Mouse (Mus musculus): ENCODE measurements around the gene Dexi.

Gene Dexi

GRCm38 (mm10) chr16:10540763-10541597 is 1.9 kb downstream of the Dexi start:
- no peak for DNase-seq (ENCODE audit: low spot score in 2 of 2)

- DNase-seq (ENCODE audit: low spot score in 2 of 2) = no peak
These were observed 5.9 kb downstream of the Dexi start for GRCm38 (mm10) chr16:10536961-10537360.

- DNase-seq (ENCODE audit: low spot score in 2 of 2) = no peak
These were observed 6.5 kb downstream of the Dexi start for GRCm38 (mm10) chr16:10536323-10536722.

- peak in 1 of 2 experiments; percentile 19 for DNase-seq (ENCODE audit: low spot score in 2 of 2)
These were observed 8.3 kb downstream of the Dexi start for GRCm38 (mm10) chr16:10534567-10534966.

- DNase-seq (ENCODE audit: low spot score in 2 of 2) = no peak
These were observed 9.1 kb downstream of the Dexi start for GRCm38 (mm10) chr16:10533781-10534180.

GRCm38 (mm10) chr16:10530179-10530578 is 12.7 kb downstream of the Dexi start:
- DNase-seq (ENCODE audit: low spot score in 2 of 2) = no peak

- DNase-seq (ENCODE audit: low spot score in 2 of 2) = no peak
These were observed 14.5 kb downstream of the Dexi start for GRCm38 (mm10) chr16:10528382-10528781.

GRCm38 (mm10) chr16:10527046-10527644 is 15.7 kb downstream of the Dexi start:
- DNase-seq (ENCODE audit: low spot score in 2 of 2) = no peak

GRCm38 (mm10) chr16:10525610-10525980 is 17.3 kb downstream of the Dexi start:
- no peak for DNase-seq (ENCODE audit: low spot score in 2 of 2)

- no peak for DNase-seq (ENCODE audit: low spot score in 2 of 2)
These were observed 17.8 kb downstream of the Dexi start for GRCm38 (mm10) chr16:10524866-10525609.

- no peak for DNase-seq (ENCODE audit: low spot score in 2 of 2)
These were observed 19.2 kb downstream of the Dexi start for GRCm38 (mm10) chr16:10523650-10524049.

- peak; percentile 40 to 51 for DNase-seq (ENCODE audit: low spot score in 2 of 2)
These were observed 20.0 kb downstream of the Dexi start for GRCm38 (mm10) chr16:10522811-10523210.

GRCm38 (mm10) chr16:10520908-10521614 is 21.8 kb downstream of the Dexi start:
- peak; percentile 46 to 63 for DNase-seq (ENCODE audit: low spot score in 2 of 2)

- DNase-seq (ENCODE audit: low spot score in 2 of 2) = no peak
These were observed 24.8 kb downstream of the Dexi start for GRCm38 (mm10) chr16:10518030-10518429.

GRCm38 (mm10) chr16:10515953-10516572 is 26.8 kb downstream of the Dexi start:
- DNase-seq (ENCODE audit: low spot score in 2 of 2) = no peak

GRCm38 (mm10) chr16:10511134-10511520 is 31.7 kb downstream of the Dexi start:
- DNase-seq (ENCODE audit: low spot score in 2 of 2) = no peak

- DNase-seq (ENCODE audit: low spot score in 2 of 2) = no peak
These were observed 32.2 kb downstream of the Dexi start for GRCm38 (mm10) chr16:10510477-10511133.

GRCm38 (mm10) chr16:10508691-10509090 is 34.2 kb downstream of the Dexi start:
- no peak for DNase-seq (ENCODE audit: low spot score in 2 of 2)

GRCm38 (mm10) chr16:10507445-10507844 is 35.4 kb downstream of the Dexi start:
- DNase-seq (ENCODE audit: low spot score in 2 of 2) = no peak

GRCm38 (mm10) chr16:10503058-10503457 is 39.8 kb downstream of the Dexi start:
- DNase-seq (ENCODE audit: low spot score in 2 of 2) = no peak

- no peak for DNase-seq (ENCODE audit: low spot score in 2 of 2)
These were observed 41.0 kb downstream of the Dexi start for GRCm38 (mm10) chr16:10501865-10502264.
